ENCODE assay signal across 8 mouse cellular contexts in genomic region chr7:120201231-120201744, GRCm38 (mm10). TPM values are rescaled to one million over a fixed set of nuclear protein-coding genes. Genes with fewer than 3 reads are reported as not detected.
DNase-seq lines count a peak whose midpoint lies in the region; ATAC-seq and TF ChIP-seq lines count a peak whose summit lies in the region.

No protein-coding gene starts in this region.

- TF ChIP-seq EP300 in liver, postnatal 0 days (IDR thresholded peaks at IDR 0.05; ENCODE audit: low read depth), result no peak

- no peak for ATAC-seq in cerebellum, adult (ENCODE audit: insufficient number of reproducible peaks, low FRiP score, low TSS enrichment)
- no peak for ATAC-seq in forebrain, embryonic 13.5 days
- no peak for ATAC-seq in intestine, postnatal 0 days
- no peak for ATAC-seq in liver, postnatal 0 days
- ATAC-seq in inflammation-experienced regulatory T-cells, adult 6 months, result no peak

- no peaks in the 10 kb centered on the region for H3K9me3 ChIP-seq in forebrain, embryonic 13.5 days (replicated peaks)
- H3K9me3 ChIP-seq in intestine, postnatal 0 days (ENCODE audit: control insufficient read depth), result no peaks in the 10 kb centered on the region
- no peaks in the 10 kb centered on the region for H3K9me3 ChIP-seq in liver, postnatal 0 days (ENCODE audit: low read length)

- H3K36me3 ChIP-seq in forebrain, embryonic 13.5 days (ENCODE audit: poor library complexity, severe bottlenecking), result no peaks in the 10 kb centered on the region
- no peaks in the 10 kb centered on the region for H3K36me3 ChIP-seq in intestine, postnatal 0 days (ENCODE audit: control insufficient read depth, insufficient read depth)
- H3K36me3 ChIP-seq in liver, postnatal 0 days (replicated peaks; ENCODE audit: insufficient read depth, low read length), result no peaks in the 10 kb centered on the region
- H3K36me3 ChIP-seq in thymus, adult 2 months (ENCODE audit: control insufficient read depth, insufficient read depth, low read length), result no peaks in the 10 kb centered on the region

- H3K4me2 ChIP-seq in forebrain, embryonic 13.5 days, result peak overlapping the region; percentile 49
- H3K4me2 ChIP-seq in intestine, postnatal 0 days (replicated peaks; ENCODE audit: low read depth), result peak overlapping the region; percentile 53
- H3K4me2 ChIP-seq in liver, postnatal 0 days (ENCODE audit: low read depth, low read length), result peak overlapping the region; percentile 51

- DNase-seq in cerebellum, postnatal 25 days, result peak; percentile 25 to 45
- no peak for DNase-seq in liver, postnatal 0 days
- peak; percentile 55 for DNase-seq in retina, postnatal 1 day
- no peak for DNase-seq in thymus, adult 2 months

- no peak overlapping the region; the same call in 1 of the 2 replicates for H3K9ac ChIP-seq in forebrain, embryonic 13.5 days
- H3K9ac ChIP-seq in intestine, postnatal 0 days (ENCODE audit: low read depth, low read length), result no peak overlapping the region
- no peak overlapping the region for H3K9ac ChIP-seq in liver, postnatal 0 days (replicated peaks)

- WGBS in forebrain, embryonic 13.5 days, result 3% methylated on average over 13 of the region's 14 CpGs
- 4% methylated on average over 14 of the region's 14 CpGs for WGBS in intestine, postnatal 0 days
- 8% methylated on average over 14 of the region's 14 CpGs for WGBS in liver, postnatal 0 days (ENCODE audit: insufficient replicate concordance)
- WGBS in thymus, adult 2 months, result 9% methylated on average over 14 of the region's 14 CpGs

- H3K27ac ChIP-seq in forebrain, embryonic 13.5 days, result no peak overlapping the region
- H3K27ac ChIP-seq in intestine, postnatal 0 days (ENCODE audit: low read depth, low read length), result no peak overlapping the region
- no peak overlapping the region for H3K27ac ChIP-seq in liver, postnatal 0 days (ENCODE audit: low read depth)
- no peak overlapping the region for H3K27ac ChIP-seq in thymus, adult 2 months (ENCODE audit: control insufficient read depth, insufficient read depth, low read length)

- TF ChIP-seq CTCF in intestine, postnatal 0 days (IDR thresholded peaks at IDR 0.05; ENCODE audit: low read depth), result no peak
- no peak for TF ChIP-seq CTCF in liver, postnatal 0 days (IDR thresholded peaks at IDR 0.05; ENCODE audit: low read depth)
- TF ChIP-seq CTCF in thymus, adult 2 months (IDR thresholded peaks at IDR 0.05; ENCODE audit: borderline replicate concordance, control insufficient read depth, extremely low read depth, insufficient read depth, low read length, poor library complexity), result no peak

- H3K4me3 ChIP-seq in forebrain, embryonic 13.5 days, result peak overlapping the region; percentile 16
- peak overlapping the region; percentile 20 for H3K4me3 ChIP-seq in intestine, postnatal 0 days (ENCODE audit: low read depth, low read length)
- H3K4me3 ChIP-seq in liver, postnatal 0 days (ENCODE audit: low read depth, low read length), result peak overlapping the region; percentile 4; the same call in 1 of the 2 replicates
- H3K4me3 ChIP-seq in thymus, adult 2 months (ENCODE audit: control insufficient read depth, insufficient read depth, low read length), result no peak overlapping the region

- H3K27me3 ChIP-seq in forebrain, embryonic 13.5 days, result peaks cover 61% of the 10 kb centered on the region
- H3K27me3 ChIP-seq in intestine, postnatal 0 days (replicated peaks; ENCODE audit: control insufficient read depth, insufficient read depth, low read length), result peaks cover 10% of the 10 kb centered on the region; the same call in 1 of the 2 replicates
- H3K27me3 ChIP-seq in liver, postnatal 0 days (ENCODE audit: insufficient read depth, low read length), result no peaks in the 10 kb centered on the region
- H3K27me3 ChIP-seq in thymus, adult 2 months (ENCODE audit: control insufficient read depth, insufficient read depth, low read length), result no peaks in the 10 kb centered on the region; the same call in 1 of the 2 replicates

- no peak for TF ChIP-seq POLR2A in thymus, adult 2 months (IDR thresholded peaks at IDR 0.05; ENCODE audit: control insufficient read depth, extremely low read depth, insufficient read depth, low read length, poor library complexity)

- H3K4me1 ChIP-seq in forebrain, embryonic 13.5 days, result peaks cover 7% of the 10 kb centered on the region
- H3K4me1 ChIP-seq in intestine, postnatal 0 days (replicated peaks; ENCODE audit: control insufficient read depth, insufficient read depth, low read length), result peaks cover 5% of the 10 kb centered on the region; the same call in 1 of the 2 replicates
- peaks cover 3% of the 10 kb centered on the region; the same call in 1 of the 2 replicates for H3K4me1 ChIP-seq in liver, postnatal 0 days (ENCODE audit: insufficient read depth)
- no peaks in the 10 kb centered on the region for H3K4me1 ChIP-seq in thymus, adult 2 months (replicated peaks; ENCODE audit: control insufficient read depth, insufficient read depth, low read length)

RNA-seq across cellular contexts. Expression of gene Crym, which starts 0.6 kb away (rescaled TPM):
- polyA plus RNA-seq in forebrain, embryonic 13.5 days (2015; fragmentation: Nextera tagmentation; extraction: Ambion mirVana), result 10.4 and 10.8 TPM in 2 replicates
- polyA plus RNA-seq in intestine, postnatal 0 days (2015; fragmentation: Nextera tagmentation; extraction: Ambion mirVana), result 1.9 TPM in 2 replicates
- 0.27 and 0.29 TPM in 2 replicates for polyA plus RNA-seq in liver, postnatal 0 days (2015; fragmentation: Nextera tagmentation; extraction: Ambion mirVana)
- not detected for polyA plus RNA-seq in inflammation-experienced regulatory T-cells, adult 6 months (2017; shearing (Covaris generic))
- polyA plus RNA-seq in thymus, adult 2 months (2012; rRNA removed), result 0.88 and 1.2 TPM in 2 replicates

RNA-seq across cellular contexts. Expression of gene Abca14, which starts 2.5 kb away (rescaled TPM):
- not detected in 2 replicates for polyA plus RNA-seq in forebrain, embryonic 13.5 days (2015; fragmentation: Nextera tagmentation; extraction: Ambion mirVana)
- 0.60 and 0.83 TPM in 2 replicates for polyA plus RNA-seq in intestine, postnatal 0 days (2015; fragmentation: Nextera tagmentation; extraction: Ambion mirVana)
- polyA plus RNA-seq in liver, postnatal 0 days (2015; fragmentation: Nextera tagmentation; extraction: Ambion mirVana), result 0.20 TPM in 2 replicates
- polyA plus RNA-seq in inflammation-experienced regulatory T-cells, adult 6 months (2017; shearing (Covaris generic)), result not detected
- not detected in 2 replicates for polyA plus RNA-seq in thymus, adult 2 months (2012; rRNA removed)

RNA-seq across cellular contexts. Expression of gene Anks4b, which starts 27.6 kb away (rescaled TPM):
- polyA plus RNA-seq in forebrain, embryonic 13.5 days (2015; fragmentation: Nextera tagmentation; extraction: Ambion mirVana), result not detected in 2 replicates
- polyA plus RNA-seq in intestine, postnatal 0 days (2015; fragmentation: Nextera tagmentation; extraction: Ambion mirVana), result 23.0 and 29.2 TPM in 2 replicates
- polyA plus RNA-seq in liver, postnatal 0 days (2015; fragmentation: Nextera tagmentation; extraction: Ambion mirVana), result 2.4 and 3.0 TPM in 2 replicates
- not detected for polyA plus RNA-seq in inflammation-experienced regulatory T-cells, adult 6 months (2017; shearing (Covaris generic))
- 0.22 and 0.33 TPM in 2 replicates for polyA plus RNA-seq in thymus, adult 2 months (2012; rRNA removed)

RNA-seq across cellular contexts. Expression of gene Zp2, which starts 56.2 kb away (rescaled TPM):
- polyA plus RNA-seq in forebrain, embryonic 13.5 days (2015; fragmentation: Nextera tagmentation; extraction: Ambion mirVana), result not detected in 2 replicates
- polyA plus RNA-seq in intestine, postnatal 0 days (2015; fragmentation: Nextera tagmentation; extraction: Ambion mirVana), result 0.18 and 0.31 TPM in 2 replicates
- polyA plus RNA-seq in liver, postnatal 0 days (2015; fragmentation: Nextera tagmentation; extraction: Ambion mirVana), result not detected in 2 replicates
- not detected for polyA plus RNA-seq in inflammation-experienced regulatory T-cells, adult 6 months (2017; shearing (Covaris generic))
- polyA plus RNA-seq in thymus, adult 2 months (2012; rRNA removed), result 1.1 TPM in 2 replicates

Comparison
In these comparisons a context has a peak if more than half of its experiments do, and no peak if none do; other contexts are left out.
1. DNase-seq: peak in cerebellum, postnatal 25 days (2 of 2) and retina, postnatal 1 day (single experiment); none in liver, postnatal 0 days (single experiment) and thymus, adult 2 months (single experiment).
2. Peak in every context shown above with its lines, with median percentiles within 50 percentile points of each other: H3K4me2 ChIP-seq.